Mouse (Mus musculus) NIH3T3 (cell line): ENCODE measurements around the gene Sema4d.

Experiments
- DNase-seq: peaks from one replicate; pipeline ENCODE4 v3.0.0-alpha.2; 2012; ENCODE audit warnings: low read depth

The Sema4d gene

GRCm38 (mm10) chr13:51778351-51778982 lies 15.1 kb downstream of the Sema4d start:
- no peak for DNase-seq

- no peak for DNase-seq
Observed at GRCm38 (mm10) chr13:51777738-51778274, 15.7 kb downstream of the Sema4d start.

GRCm38 (mm10) chr13:51777048-51777737 lies 16.4 kb downstream of the Sema4d start:
- peak; percentile 3 for DNase-seq

- no peak for DNase-seq
Observed at GRCm38 (mm10) chr13:51776160-51776737, 17.3 kb downstream of the Sema4d start.

- DNase-seq = no peak
Observed at GRCm38 (mm10) chr13:51771802-51772206, 21.7 kb downstream of the Sema4d start.

GRCm38 (mm10) chr13:51770647-51771427 lies 22.7 kb downstream of the Sema4d start:
- DNase-seq = no peak

GRCm38 (mm10) chr13:51767991-51768761 lies 25.4 kb downstream of the Sema4d start:
- DNase-seq = no peak

GRCm38 (mm10) chr13:51767513-51767912 lies 26.0 kb downstream of the Sema4d start:
- DNase-seq = no peak

GRCm38 (mm10) chr13:51766756-51767155 lies 26.8 kb downstream of the Sema4d start:
- no peak for DNase-seq

GRCm38 (mm10) chr13:51765369-51765768 lies 28.2 kb downstream of the Sema4d start:
- DNase-seq = no peak

GRCm38 (mm10) chr13:51763019-51763698 lies 30.4 kb downstream of the Sema4d start:
- peak; percentile 73 for DNase-seq

GRCm38 (mm10) chr13:51761186-51761813 lies 32.2 kb downstream of the Sema4d start:
- no peak for DNase-seq

GRCm38 (mm10) chr13:51759256-51759987 lies 34.1 kb downstream of the Sema4d start:
- DNase-seq = no peak

GRCm38 (mm10) chr13:51758428-51758827 lies 35.1 kb downstream of the Sema4d start:
- no peak for DNase-seq

- DNase-seq = no peak
Observed at GRCm38 (mm10) chr13:51757099-51757498, 36.4 kb downstream of the Sema4d start.

GRCm38 (mm10) chr13:51756563-51756962 lies 37.0 kb downstream of the Sema4d start:
- DNase-seq = no peak

GRCm38 (mm10) chr13:51756019-51756418 lies 37.5 kb downstream of the Sema4d start:
- DNase-seq = no peak

GRCm38 (mm10) chr13:51755584-51755983 lies 38.0 kb downstream of the Sema4d start:
- DNase-seq = no peak

- DNase-seq = no peak
Observed at GRCm38 (mm10) chr13:51754559-51755126, 38.9 kb downstream of the Sema4d start.
